In genomic region chr1:182585162-182585840, GRCm38 (mm10) we compare ENCODE assay signal across 8 mouse cellular contexts. TPM values are rescaled to one million over a fixed set of nuclear protein-coding genes. Genes with fewer than 3 reads are reported as not detected.
DNase-seq lines count a peak whose midpoint lies in the region; ATAC-seq and TF ChIP-seq lines count a peak whose summit lies in the region.
"Had no signal": no experiment of that assay in that cellular context is flagged by ENCODE, and none has a peak within 500 bp of the region (broad histone marks: within the 10 kb centered on the region; RNA-seq: fewer than 3 reads in every experiment).

No protein-coding gene starts in this region.

- no peak for TF ChIP-seq CTCF in hindbrain, postnatal 0 days (IDR thresholded peaks at IDR 0.05; ENCODE audit: low read depth)

- 23% methylated on average over 16 of the region's 16 CpGs for WGBS in hindbrain, postnatal 0 days
- 22% methylated on average over 16 of the region's 16 CpGs for WGBS in midbrain, embryonic 11.5 days

- H3K4me3 ChIP-seq in ES-E14 (ENCODE audit: insufficient read depth in 1 of 2, low read depth in 1 of 2, low read length in 2 of 2, poor library complexity in 1 of 2, severe bottlenecking in 1 of 2): peak overlapping the region; percentile 22 to 60; a peak in 3 of 4 replicates
- H3K4me3 ChIP-seq in hindbrain, postnatal 0 days (ENCODE audit: low read length): no peak overlapping the region
- H3K4me3 ChIP-seq in midbrain, embryonic 11.5 days (ENCODE audit: low read depth, low read length): no peak overlapping the region

- no peaks in the 10 kb centered on the region for H3K36me3 ChIP-seq in ES-E14 (ENCODE audit: control insufficient read depth, insufficient read depth, low read length, poor library complexity, severe bottlenecking)
- no peaks in the 10 kb centered on the region for H3K36me3 ChIP-seq in hindbrain, postnatal 0 days (ENCODE audit: insufficient read depth, low read length)
- H3K36me3 ChIP-seq in midbrain, embryonic 11.5 days (ENCODE audit: control insufficient read depth, insufficient read depth, low read length): no peaks in the 10 kb centered on the region

- peaks cover 2% of the 10 kb centered on the region in 2 experiments; a peak in 2 of 4 replicates for H3K4me1 ChIP-seq in ES-E14 (ENCODE audit: control insufficient read depth in 2 of 2, insufficient read depth in 2 of 2, low read length in 2 of 2, poor library complexity in 1 of 2)
- no peaks in the 10 kb centered on the region for H3K4me1 ChIP-seq in hindbrain, postnatal 0 days (ENCODE audit: insufficient read depth, low read length)
- 0 out of 2 replicates have a peak, but pooled peaks cover 3% of the 10 kb centered on the region for H3K4me1 ChIP-seq in midbrain, embryonic 11.5 days (ENCODE audit: control insufficient read depth, insufficient read depth, low read length)

- ATAC-seq in hindbrain, postnatal 0 days: no peak
- ATAC-seq in midbrain, embryonic 11.5 days (ENCODE audit: low FRiP score): no peak

- DNase-seq in A20 (ENCODE audit: low read depth, low spot score) (peak; percentile 9), ES-E14 (ENCODE audit: low read depth, low spot score) (no peak)
- no peak for DNase-seq in hindbrain, postnatal 0 days (ENCODE audit: low spot score)
- DNase-seq in midbrain, embryonic 11.5 days (ENCODE audit: low spot score, missing footprints): no peak
- no peak for DNase-seq in urinary bladder, postnatal 25 days (ENCODE audit: low spot score)
- no peak for DNase-seq in urinary bladder, postnatal 36 days (ENCODE audit: low spot score in 2 of 2)
- DNase-seq in right cerebral cortex, postnatal 10 days (ENCODE audit: low spot score in 2 of 2): no peak

- H3K9me3 ChIP-seq in ES-E14 (ENCODE audit: control insufficient read depth, insufficient read depth, low read depth, low read length): no peaks in the 10 kb centered on the region
- H3K9me3 ChIP-seq in hindbrain, postnatal 0 days (ENCODE audit: low read length): no peaks in the 10 kb centered on the region
- H3K9me3 ChIP-seq in midbrain, embryonic 11.5 days (ENCODE audit: control insufficient read depth, low read length): no peaks in the 10 kb centered on the region

- H3K27ac ChIP-seq in ES-E14 (ENCODE audit: insufficient read depth, low read depth, low read length, poor library complexity, severe bottlenecking): no peak overlapping the region
- no peak overlapping the region for H3K27ac ChIP-seq in hindbrain, postnatal 0 days
- H3K27ac ChIP-seq in midbrain, embryonic 11.5 days (ENCODE audit: low read depth, low read length): no peak overlapping the region

- in situ Hi-C loops in ES-E14 (cut with MboI; ENCODE audit: low sequenced_read_pairs in 2 of 2, unreplicated experiment in 2 of 2): no loop called here

- peak overlapping the region; percentile 46 for H3K4me2 ChIP-seq in hindbrain, postnatal 0 days (ENCODE audit: low read depth, low read length)
- H3K4me2 ChIP-seq in midbrain, embryonic 11.5 days: peak overlapping the region; percentile 29

- H3K27me3 ChIP-seq in hindbrain, postnatal 0 days (ENCODE audit: insufficient read depth, low read length): no peaks in the 10 kb centered on the region
- H3K27me3 ChIP-seq in midbrain, embryonic 11.5 days (ENCODE audit: control insufficient read depth, insufficient read depth, low read length): no peaks in the 10 kb centered on the region

- no peak overlapping the region; the same call in 1 of the 2 replicates for H3K9ac ChIP-seq in ES-E14 (ENCODE audit: insufficient read depth, low read depth, low read length, poor library complexity, severe bottlenecking)
- no peak overlapping the region for H3K9ac ChIP-seq in hindbrain, postnatal 0 days (replicated peaks; ENCODE audit: low read length)
- no peak overlapping the region for H3K9ac ChIP-seq in midbrain, embryonic 11.5 days (ENCODE audit: low read length)

TF ChIP-seq in ES-E14, 5 proteins besides CTCF, POLR2A, EP300 and RAD21:
- TF ChIP-seq ZC3H11A (IDR thresholded peaks at IDR 0.05; ENCODE audit: borderline replicate concordance, low read depth, low read length) (no peak), ZNF384 (IDR thresholded peaks at IDR 0.05; ENCODE audit: low read depth, low read length) (no peak), HCFC1 (IDR thresholded peaks at IDR 0.05; ENCODE audit: borderline replicate concordance, insufficient read depth, low read length) (no peak), MAFK (IDR thresholded peaks at IDR 0.05; ENCODE audit: insufficient read depth, low read depth, low read length) (no peak), CHD2 (IDR thresholded peaks at IDR 0.05; ENCODE audit: low read depth, low read length) (no peak)

RNA-seq across cellular contexts. Expression of gene Capn8, which starts 20.5 kb away (rescaled TPM):
- total RNA-seq in ES-E14 (2012; rRNA removed): not detected in 2 replicates
- total RNA-seq in hindbrain, postnatal 0 days (2014; rRNA removed): not detected in 2 replicates
- polyA plus RNA-seq in hindbrain, postnatal 0 days (2015; fragmentation: Nextera tagmentation; extraction: Ambion mirVana): not detected in 2 replicates
- polyA plus RNA-seq in midbrain, embryonic 11.5 days (2014; fragmentation: Nextera tagmentation; extraction: Ambion mirVana): 0.12 TPM in 1 of 2 replicates, not detected in the other
- total RNA-seq: left cerebral cortex, adult 18-20 months had no signal

Comparison
In these comparisons a context has a peak if more than half of its experiments do, and no peak if none do; other contexts are left out.
1. H3K4me3 ChIP-seq: peak in ES-E14 (2 of 2); none in hindbrain, postnatal 0 days (single experiment) and midbrain, embryonic 11.5 days (single experiment).